Mouse (Mus musculus) olfactory bulb, adult 2 months (tissue): Measurements from ENCODE around the gene Lrrc18.

Experiments used
- CTCF ChIP-seq: fragments of 200-500 bp; IDR thresholded peaks from 2 replicates; pipeline ENCODE4 v1.5.1; 2012; ENCODE audit warnings: low read depth, mild to moderate bottlenecking, low read length, moderate library complexity; ENCODE audit not compliant: insufficient read depth
- POLR2A ChIP-seq: fragments of 200-500 bp; IDR thresholded peaks from 2 replicates; pipeline ENCODE4 v1.6.1; 2012; ENCODE audit warnings: mild to moderate bottlenecking, low read depth, low read length, moderate library complexity; ENCODE audit not compliant: insufficient read depth

DNA sequence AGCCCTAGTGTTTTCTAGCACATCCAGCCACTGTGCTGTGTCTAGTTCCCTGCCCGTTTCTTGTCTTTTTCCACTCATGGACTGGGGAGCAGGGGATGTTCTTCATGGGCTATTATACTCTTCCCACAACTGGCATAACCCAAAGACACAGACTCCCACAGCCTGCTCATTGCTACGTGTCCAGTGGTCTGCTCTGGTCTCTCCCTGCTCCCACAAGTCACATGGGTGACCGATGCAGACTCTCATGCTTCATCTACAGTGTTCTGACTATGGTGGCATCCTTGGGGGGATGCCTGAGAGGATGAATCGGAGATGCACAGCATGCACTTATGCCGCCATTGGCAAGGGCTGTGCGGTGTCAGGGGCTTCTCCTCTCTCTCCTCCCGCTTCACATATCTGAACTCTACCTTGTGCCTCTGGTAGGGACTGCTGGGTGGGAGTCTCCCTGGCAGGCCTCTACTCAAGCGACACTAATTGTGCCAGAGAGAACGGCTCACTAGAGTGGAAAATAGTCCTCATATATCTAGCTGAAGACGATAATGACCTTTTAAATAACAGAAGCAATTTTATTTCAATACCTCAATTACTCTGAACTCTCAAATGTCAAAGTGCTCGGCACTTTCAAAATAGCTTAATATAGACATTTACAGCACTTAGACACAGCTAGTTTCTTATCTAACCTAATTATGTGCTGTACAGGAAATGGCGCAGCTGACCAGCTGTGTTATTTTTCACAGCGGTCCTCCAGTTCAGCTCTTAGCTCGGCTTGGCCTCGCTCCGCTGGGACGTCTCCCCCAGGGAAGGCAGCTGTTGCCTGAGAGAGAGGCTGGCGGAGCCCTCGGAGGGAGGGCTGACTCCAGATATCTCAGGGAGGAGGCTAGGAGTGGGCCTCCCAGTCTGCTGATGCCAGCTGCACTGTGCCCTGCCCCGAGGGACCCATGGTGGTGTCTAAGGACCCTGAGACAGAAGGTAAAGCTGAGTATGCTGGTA, 40.6 kb upstream of the Lrrc18 start:
- TF ChIP-seq CTCF (no peak), POLR2A (no peak)
